Mouse (Mus musculus) activated CD4-positive, CD25-positive, alpha-beta regulatory T cell, adult 4 months (primary cell): ENCODE measurements around the gene Gm4952. TPM values are rescaled to one million over a fixed set of nuclear protein-coding genes. Genes with fewer than 3 reads are reported as not detected.
"Not testable (repeated sequence)": the region's sequence is repeated elsewhere in the genome, so short reads cannot be mapped to it uniquely, and the experiment has no call there.

Experiments used
- ATAC-seq: one replicate; pipeline ENCODE4 v1.8.0; 2017
- polyA plus RNA-seq, 2 experiments: library from polyadenylated mRNA; unstranded; fragments of 100-300 nt; shearing (Covaris generic); gene quantifications; one replicate each; pipeline ENCODE4 v1.2.1; 2017

Gm4952 gene
- polyA plus RNA-seq, 2 experiments from 2014 or later, result not detected

- ATAC-seq, result no peak
These were observed 1.1 kb downstream of the Gm4952 start for GRCm38 (mm10) chr19:12600684-12601480.

- no peak for ATAC-seq
These were observed 8.6 kb downstream of the Gm4952 start for GRCm38 (mm10) chr19:12608336-12608735.

GRCm38 (mm10) chr19:12613646-12614045 is 13.9 kb downstream of the Gm4952 start:
- no peak for ATAC-seq

GRCm38 (mm10) chr19:12633176-12633575 is 33.4 kb downstream of the Gm4952 start, which contains the start of gene Glyat:
TSS of gene Glyat (plus strand) at chr19:12633308.
- ATAC-seq, result no peak

GRCm38 (mm10) chr19:12634259-12634658 is 34.5 kb downstream of the Gm4952 start:
- ATAC-seq, result no peak

GRCm38 (mm10) chr19:12634963-12635362 is 35.2 kb downstream of the Gm4952 start:
- no peak for ATAC-seq

GRCm38 (mm10) chr19:12636863-12637262 is 37.1 kb downstream of the Gm4952 start:
- ATAC-seq, result no peak

GRCm38 (mm10) chr19:12638049-12638448 is 38.3 kb downstream of the Gm4952 start:
- no peak for ATAC-seq

- no peak for ATAC-seq
These were observed 49.7 kb downstream of the Gm4952 start for GRCm38 (mm10) chr19:12649511-12649910.

- no peak for ATAC-seq
These were observed 66.4 kb downstream of the Gm4952 start for GRCm38 (mm10) chr19:12666156-12666555.

GRCm38 (mm10) chr19:12668601-12669000 is 68.8 kb downstream of the Gm4952 start:
- not testable (repeated sequence) for ATAC-seq

- no peak for ATAC-seq
These were observed 70.4 kb downstream of the Gm4952 start, which contains the start of gene Olfr1442 for GRCm38 (mm10) chr19:12670139-12670538. TSS of gene Olfr1442 (plus strand) at chr19:12670439.

GRCm38 (mm10) chr19:12671051-12671450 is 71.3 kb downstream of the Gm4952 start:
- no peak for ATAC-seq

GRCm38 (mm10) chr19:12677812-12678211 is 78.0 kb downstream of the Gm4952 start, which contains the start of gene Olfr1443:
TSS of gene Olfr1443 (plus strand) at chr19:12678112.
- ATAC-seq, result no peak

Other genes starting within 250 kb of the Gm4952 start
- not detected for gene Olfr1440, start 212.7 kb upstream of the Gm4952 start, polyA plus RNA-seq
- not detected for gene Olfr1441, start 182.5 kb upstream of the Gm4952 start, polyA plus RNA-seq
- gene Pfpl, start 172.1 kb upstream of the Gm4952 start, polyA plus RNA-seq, result under 1 TPM in 1 of 2 experiments, not detected in 1; 0.33 TPM
- gene Mpeg1, start 139.2 kb upstream of the Gm4952 start, polyA plus RNA-seq, result under 1 TPM in 1 of 2 experiments, not detected in 1; 0.28 TPM
- 1 to 10 TPM; 3.5 to 3.7 TPM for gene Dtx4, start 98.5 kb upstream of the Gm4952 start, polyA plus RNA-seq
- 10 to 100 TPM; 41.0 to 41.8 TPM for gene Fam111a, start 54.2 kb upstream of the Gm4952 start, polyA plus RNA-seq
- gene Glyat, start 33.3 kb downstream of the Gm4952 start, polyA plus RNA-seq, result not detected
- not detected for gene Olfr1442, start 70.5 kb downstream of the Gm4952 start, polyA plus RNA-seq
- not detected for gene Olfr1443, start 78.1 kb downstream of the Gm4952 start, polyA plus RNA-seq
- not detected for gene Keg1, start 95.8 kb downstream of the Gm4952 start, polyA plus RNA-seq
- gene Cntf, start 165.7 kb downstream of the Gm4952 start, polyA plus RNA-seq, result 1 to 10 TPM; 2.1 to 3.0 TPM
- gene Zfp91, start 196.2 kb downstream of the Gm4952 start, polyA plus RNA-seq, result 10 to 100 TPM; 17.1 to 17.2 TPM
- gene Lpxn, start 196.2 kb downstream of the Gm4952 start, polyA plus RNA-seq, result 100 to 1,000 TPM; 242 to 258 TPM
- gene Gm5244, start 246.7 kb downstream of the Gm4952 start, polyA plus RNA-seq, result not detected